Mouse (Mus musculus): ENCODE measurements around the gene Nr2c2. TPM values are rescaled to one million over a fixed set of nuclear protein-coding genes. Genes with fewer than 3 reads are reported as not detected.

Nr2c2 gene
- polyA plus RNA-seq, 1 experiment from 2014 or later, result 21.8 TPM

GRCm38 (mm10) chr6:92132021-92132911 is 41.1 kb downstream of the Nr2c2 start:
- no peak overlapping the region for H3K4me2 ChIP-seq
- no peak overlapping the region for H3K9ac ChIP-seq
- H3K4me1 ChIP-seq, result peaks cover 5% of the 10 kb centered on the region; the same call in 1 of the 2 replicates
- no peak overlapping the region for H3K27ac ChIP-seq
- 73% methylated on average over 3 of the region's 3 CpGs for WGBS
- H3K36me3 ChIP-seq, result no peaks in the 10 kb centered on the region
- H3K4me3 ChIP-seq (replicated peaks), result no peak overlapping the region
- H3K27me3 ChIP-seq (replicated peaks), result no peaks in the 10 kb centered on the region
- H3K9me3 ChIP-seq, result no peaks in the 10 kb centered on the region
- no peak for ATAC-seq (ENCODE audit: insufficient read depth, low FRiP score, low read depth)

- Histone ChIP-seq H3K4me2 (no peak overlapping the region), H3K27me3 (replicated peaks) (no peaks in the 10 kb centered on the region), H3K9ac (no peak overlapping the region), H3K4me1 (peaks cover 5% of the 10 kb centered on the region; the same call in 1 of the 2 replicates), H3K27ac (no peak overlapping the region), H3K9me3 (no peaks in the 10 kb centered on the region), H3K4me3 (replicated peaks) (no peak overlapping the region), H3K36me3 (no peaks in the 10 kb centered on the region)
- 91% methylated on average over 2 of the region's 2 CpGs for WGBS
- no peak for ATAC-seq (ENCODE audit: insufficient read depth, low FRiP score, low read depth)
Measured at GRCm38 (mm10) chr6:92133617-92134016, 42.4 kb downstream of the Nr2c2 start.

GRCm38 (mm10) chr6:92136356-92136755 is 45.2 kb downstream of the Nr2c2 start:
- Histone ChIP-seq H3K27me3 (replicated peaks) (no peaks in the 10 kb centered on the region), H3K27ac (no peak overlapping the region), H3K9ac (no peak overlapping the region), H3K9me3 (no peaks in the 10 kb centered on the region), H3K4me3 (replicated peaks) (no peak overlapping the region), H3K4me1 (peaks cover 5% of the 10 kb centered on the region; the same call in 1 of the 2 replicates), H3K4me2 (no peak overlapping the region), H3K36me3 (peaks cover 4% of the 10 kb centered on the region; the same call in 1 of the 2 replicates)
- 65% methylated on average over 2 of the region's 2 CpGs for WGBS
- ATAC-seq (ENCODE audit: insufficient read depth, low FRiP score, low read depth), result no peak

- H3K27ac ChIP-seq, result no peak overlapping the region
- no peaks in the 10 kb centered on the region for H3K9me3 ChIP-seq
- H3K4me1 ChIP-seq, result no peaks in the 10 kb centered on the region
- no peak overlapping the region for H3K4me2 ChIP-seq
- H3K4me3 ChIP-seq (replicated peaks), result no peak overlapping the region
- H3K36me3 ChIP-seq, result peaks cover 15% of the 10 kb centered on the region
- 95% methylated on average over 4 of the region's 4 CpGs for WGBS
- ATAC-seq (ENCODE audit: insufficient read depth, low FRiP score, low read depth), result no peak
- no peaks in the 10 kb centered on the region for H3K27me3 ChIP-seq (replicated peaks)
- no peak overlapping the region for H3K9ac ChIP-seq
Measured at GRCm38 (mm10) chr6:92145881-92146280, 54.7 kb downstream of the Nr2c2 start.

GRCm38 (mm10) chr6:92153774-92154173 is 62.6 kb downstream of the Nr2c2 start:
- H3K4me1 ChIP-seq, result no peaks in the 10 kb centered on the region
- H3K36me3 ChIP-seq, result peaks cover 43% of the 10 kb centered on the region
- no peak overlapping the region for H3K9ac ChIP-seq
- no peak overlapping the region for H3K4me3 ChIP-seq (replicated peaks)
- no peaks in the 10 kb centered on the region for H3K9me3 ChIP-seq
- WGBS, result 67% methylated on average over 1 of the region's 1 CpGs
- no peaks in the 10 kb centered on the region for H3K27me3 ChIP-seq (replicated peaks)
- no peak for ATAC-seq (ENCODE audit: insufficient read depth, low FRiP score, low read depth)
- H3K27ac ChIP-seq, result no peak overlapping the region
- no peak overlapping the region for H3K4me2 ChIP-seq

GRCm38 (mm10) chr6:92158801-92159200 is 67.6 kb downstream of the Nr2c2 start:
- no peaks in the 10 kb centered on the region for H3K9me3 ChIP-seq
- WGBS, result 90% methylated on average over 3 of the region's 3 CpGs
- peaks cover 78% of the 10 kb centered on the region for H3K36me3 ChIP-seq
- no peak for ATAC-seq (ENCODE audit: insufficient read depth, low FRiP score, low read depth)
- no peaks in the 10 kb centered on the region for H3K4me1 ChIP-seq
- no peak overlapping the region for H3K9ac ChIP-seq
- no peak overlapping the region for H3K4me3 ChIP-seq (replicated peaks)
- no peak overlapping the region for H3K4me2 ChIP-seq
- no peaks in the 10 kb centered on the region for H3K27me3 ChIP-seq (replicated peaks)
- H3K27ac ChIP-seq, result no peak overlapping the region

- H3K27me3 ChIP-seq (replicated peaks), result no peaks in the 10 kb centered on the region
- no peak overlapping the region for H3K27ac ChIP-seq
- no peak overlapping the region for H3K4me2 ChIP-seq
- 85% methylated on average over 1 of the region's 1 CpGs for WGBS
- H3K9ac ChIP-seq, result no peak overlapping the region
- no peak overlapping the region for H3K4me3 ChIP-seq (replicated peaks)
- no peaks in the 10 kb centered on the region for H3K4me1 ChIP-seq
- peaks cover 72% of the 10 kb centered on the region for H3K36me3 ChIP-seq
- no peak for ATAC-seq (ENCODE audit: insufficient read depth, low FRiP score, low read depth)
- no peaks in the 10 kb centered on the region for H3K9me3 ChIP-seq
Measured at GRCm38 (mm10) chr6:92162724-92163123, 71.5 kb downstream of the Nr2c2 start.

GRCm38 (mm10) chr6:92176450-92176849 is 85.3 kb downstream of the Nr2c2 start:
- ATAC-seq (ENCODE audit: insufficient read depth, low FRiP score, low read depth), result no peak

GRCm38 (mm10) chr6:92183621-92184131 is 92.5 kb downstream of the Nr2c2 start, which contains the start of gene Mrps25:
Gene Mrps25, minus strand, starts transcription at chr6:92184033.
- 0 out of 2 replicates have a peak, but pooled peaks cover 7% of the 10 kb centered on the region for H3K4me1 ChIP-seq
- peak within 1 kb of the TSS; percentile 87 for H3K9ac ChIP-seq
- no peaks in the 10 kb centered on the region for H3K27me3 ChIP-seq (replicated peaks)
- no peak within 1 kb of the TSS; the same call in 1 of the 2 replicates for H3K27ac ChIP-seq
- ATAC-seq (ENCODE audit: insufficient read depth, low FRiP score, low read depth), result peak; percentile 94
- WGBS, result under 1% methylated on average over 42 of the region's 42 CpGs
- H3K9me3 ChIP-seq, result no peaks in the 10 kb centered on the region
- peak within 1 kb of the TSS; percentile 77 for H3K4me3 ChIP-seq (replicated peaks)
- 0 out of 2 replicates have a peak, but pooled peaks cover 11% of the 10 kb centered on the region for H3K36me3 ChIP-seq
- peak within 1 kb of the TSS; percentile 65 for H3K4me2 ChIP-seq

More at GRCm38 (mm10) chr6:92176450-92176849, 85.3 kb downstream of the Nr2c2 start:
- H3K4me3 ChIP-seq (replicated peaks), result no peak overlapping the region
- H3K4me2 ChIP-seq, result no peak overlapping the region
- 95% methylated on average over 1 of the region's 1 CpGs for WGBS
- H3K36me3 ChIP-seq, result peaks cover 44% of the 10 kb centered on the region
- H3K4me1 ChIP-seq, result no peaks in the 10 kb centered on the region
- no peak overlapping the region for H3K9ac ChIP-seq
- H3K27ac ChIP-seq, result no peak overlapping the region
- no peaks in the 10 kb centered on the region for H3K9me3 ChIP-seq
- H3K27me3 ChIP-seq (replicated peaks), result no peaks in the 10 kb centered on the region

- Histone ChIP-seq H3K36me3 (peaks cover 15% of the 10 kb centered on the region), H3K4me1 (0 out of 2 replicates have a peak, but pooled peaks cover 7% of the 10 kb centered on the region), H3K9me3 (no peaks in the 10 kb centered on the region), H3K4me2 (peak overlapping the region; percentile 65), H3K27me3 (replicated peaks) (no peaks in the 10 kb centered on the region), H3K9ac (no peak overlapping the region), H3K27ac (no peak overlapping the region), H3K4me3 (replicated peaks) (peak overlapping the region; percentile 77)
- ATAC-seq (ENCODE audit: insufficient read depth, low FRiP score, low read depth), result peak; percentile 45
- WGBS, result 7% methylated on average over 10 of the region's 10 CpGs
Measured at GRCm38 (mm10) chr6:92184178-92184577, 93.0 kb downstream of the Nr2c2 start.

- no peaks in the 10 kb centered on the region for H3K9me3 ChIP-seq
- no peak overlapping the region for H3K9ac ChIP-seq
- H3K27ac ChIP-seq, result no peak overlapping the region
- WGBS, result 91% methylated on average over 8 of the region's 8 CpGs
- peaks cover 36% of the 10 kb centered on the region; the same call in 1 of the 2 replicates for H3K36me3 ChIP-seq
- no peaks in the 10 kb centered on the region for H3K4me1 ChIP-seq
- no peak overlapping the region for H3K4me2 ChIP-seq
- no peaks in the 10 kb centered on the region for H3K27me3 ChIP-seq (replicated peaks)
- ATAC-seq (ENCODE audit: insufficient read depth, low FRiP score, low read depth), result no peak
- H3K4me3 ChIP-seq (replicated peaks), result no peak overlapping the region
Measured at GRCm38 (mm10) chr6:92199414-92199813, 108.2 kb downstream of the Nr2c2 start.
